ENCODE assay signal across 8 mouse cellular contexts in genomic region chr7:114281671-114282070, GRCm38 (mm10). TPM values are rescaled to one million over a fixed set of nuclear protein-coding genes. Genes with fewer than 3 reads are reported as not detected.
DNase-seq lines count a peak whose midpoint lies in the region; ATAC-seq and TF ChIP-seq lines count a peak whose summit lies in the region.

No protein-coding gene starts in this region.

- H3K9me3 ChIP-seq in forebrain, embryonic 14.5 days (replicated peaks; ENCODE audit: control insufficient read depth, low read length): no peaks in the 10 kb centered on the region
- no peaks in the 10 kb centered on the region for H3K9me3 ChIP-seq in forebrain, embryonic 11.5 days (ENCODE audit: control insufficient read depth, low read length)
- no peaks in the 10 kb centered on the region for H3K9me3 ChIP-seq in neural tube, embryonic 11.5 days (ENCODE audit: control insufficient read depth, low read length)
- no peaks in the 10 kb centered on the region for H3K9me3 ChIP-seq in lung, postnatal 0 days (ENCODE audit: low read length)

- H3K36me3 ChIP-seq in forebrain, embryonic 14.5 days (ENCODE audit: control insufficient read depth, insufficient read depth, low read length): no peaks in the 10 kb centered on the region
- H3K36me3 ChIP-seq in forebrain, embryonic 11.5 days (ENCODE audit: control insufficient read depth, insufficient read depth, low read length): no peaks in the 10 kb centered on the region
- H3K36me3 ChIP-seq in neural tube, embryonic 11.5 days (ENCODE audit: control insufficient read depth, insufficient read depth, low read length): no peaks in the 10 kb centered on the region
- no peaks in the 10 kb centered on the region for H3K36me3 ChIP-seq in lung, postnatal 0 days (ENCODE audit: insufficient read depth, low read length)

- TF ChIP-seq EP300 in lung, postnatal 0 days (IDR thresholded peaks at IDR 0.05): no peak

- peak; percentile 67 for DNase-seq in forebrain, embryonic 14.5 days (ENCODE audit: low spot score)
- DNase-seq in forebrain, embryonic 11.5 days (ENCODE audit: low spot score): no peak
- DNase-seq in neural tube, embryonic 11.5 days (ENCODE audit: low spot score): peak; percentile 42
- DNase-seq in neural tube, embryonic 10.5 days (ENCODE audit: extremely low spot score, low spot score): no peak
- DNase-seq in forelimb bud, embryonic 11.5 days (ENCODE audit: low read depth, low spot score): peak; percentile 44
- peak; percentile 65 for DNase-seq in lung, postnatal 0 days (ENCODE audit: low spot score)
- peak; percentile 74 for DNase-seq in thymus, postnatal 4 days
- no peak for DNase-seq in right cerebral cortex, postnatal 14 days

- ATAC-seq in forebrain, embryonic 14.5 days: peak; percentile 62
- ATAC-seq in forebrain, embryonic 11.5 days (replicated peaks; ENCODE audit: low FRiP score): no peak; the same call in 1 of the 2 replicates
- no peak for ATAC-seq in neural tube, embryonic 11.5 days (ENCODE audit: insufficient read depth, low FRiP score, low TSS enrichment)
- peak; percentile 66 for ATAC-seq in lung, postnatal 0 days

- 55% methylated on average over 3 of the region's 3 CpGs for WGBS in forebrain, embryonic 14.5 days
- 49% methylated on average over 3 of the region's 3 CpGs for WGBS in forebrain, embryonic 11.5 days
- WGBS in neural tube, embryonic 11.5 days: 57% methylated on average over 3 of the region's 3 CpGs
- WGBS in lung, postnatal 0 days: 57% methylated on average over 3 of the region's 3 CpGs

- H3K4me3 ChIP-seq in forebrain, embryonic 14.5 days (ENCODE audit: low read depth, low read length): no peak overlapping the region
- no peak overlapping the region for H3K4me3 ChIP-seq in forebrain, embryonic 11.5 days (ENCODE audit: low read depth, low read length)
- no peak overlapping the region for H3K4me3 ChIP-seq in neural tube, embryonic 11.5 days (ENCODE audit: low read depth, low read length)
- no peak overlapping the region for H3K4me3 ChIP-seq in lung, postnatal 0 days (ENCODE audit: low read depth, low read length)

- no peak overlapping the region for H3K9ac ChIP-seq in forebrain, embryonic 14.5 days (ENCODE audit: low read length)
- H3K9ac ChIP-seq in forebrain, embryonic 11.5 days (ENCODE audit: low read length): no peak overlapping the region
- H3K9ac ChIP-seq in neural tube, embryonic 11.5 days (ENCODE audit: low read length): no peak overlapping the region
- H3K9ac ChIP-seq in lung, postnatal 0 days (replicated peaks; ENCODE audit: low read depth): no peak overlapping the region

- H3K4me1 ChIP-seq in forebrain, embryonic 14.5 days (ENCODE audit: control insufficient read depth, insufficient read depth, low read length): no peaks in the 10 kb centered on the region
- no peaks in the 10 kb centered on the region for H3K4me1 ChIP-seq in forebrain, embryonic 11.5 days (replicated peaks; ENCODE audit: control insufficient read depth, insufficient read depth, low read length)
- H3K4me1 ChIP-seq in neural tube, embryonic 11.5 days (ENCODE audit: control insufficient read depth, insufficient read depth, low read length): no peaks in the 10 kb centered on the region
- no peaks in the 10 kb centered on the region for H3K4me1 ChIP-seq in lung, postnatal 0 days (ENCODE audit: insufficient read depth, low read depth, low read length)

- TF ChIP-seq CTCF in lung, postnatal 0 days (IDR thresholded peaks at IDR 0.05): peak; percentile 83

- no peak overlapping the region for H3K4me2 ChIP-seq in forebrain, embryonic 14.5 days (ENCODE audit: low read length)
- H3K4me2 ChIP-seq in forebrain, embryonic 11.5 days (ENCODE audit: low read depth, low read length, severe bottlenecking): no peak overlapping the region
- H3K4me2 ChIP-seq in neural tube, embryonic 11.5 days (ENCODE audit: low read depth): no peak overlapping the region
- no peak overlapping the region for H3K4me2 ChIP-seq in lung, postnatal 0 days (replicated peaks; ENCODE audit: low read depth, low read length)

- no peak overlapping the region for H3K27ac ChIP-seq in forebrain, embryonic 14.5 days (ENCODE audit: low read depth, low read length)
- no peak overlapping the region for H3K27ac ChIP-seq in forebrain, embryonic 11.5 days (ENCODE audit: low read depth, low read length)
- H3K27ac ChIP-seq in neural tube, embryonic 11.5 days (ENCODE audit: low read depth, low read length): no peak overlapping the region
- H3K27ac ChIP-seq in lung, postnatal 0 days (ENCODE audit: low read length): no peak overlapping the region

- no peaks in the 10 kb centered on the region for H3K27me3 ChIP-seq in forebrain, embryonic 14.5 days (replicated peaks; ENCODE audit: control insufficient read depth, insufficient read depth, low read length)
- no peaks in the 10 kb centered on the region for H3K27me3 ChIP-seq in forebrain, embryonic 11.5 days (ENCODE audit: control insufficient read depth, insufficient read depth, low read length)
- H3K27me3 ChIP-seq in neural tube, embryonic 11.5 days (ENCODE audit: control insufficient read depth, insufficient read depth, low read length): no peaks in the 10 kb centered on the region
- no peaks in the 10 kb centered on the region for H3K27me3 ChIP-seq in lung, postnatal 0 days (replicated peaks; ENCODE audit: insufficient read depth, low read length)

RNA-seq across cellular contexts. Expression of gene Psma1, which starts 5.8 kb away (rescaled TPM):
- 450 and 469 TPM in 2 replicates for polyA plus RNA-seq in forebrain, embryonic 14.5 days (2014; fragmentation: Nextera tagmentation; extraction: Ambion mirVana)
- polyA plus RNA-seq in forebrain, embryonic 11.5 days (2014; fragmentation: Nextera tagmentation; extraction: Ambion mirVana): 476 and 477 TPM in 2 replicates
- polyA plus RNA-seq in neural tube, embryonic 11.5 days (2014; fragmentation: Nextera tagmentation; extraction: Ambion mirVana): 437 and 467 TPM in 2 replicates
- polyA plus RNA-seq in lung, postnatal 0 days (2015; fragmentation: Nextera tagmentation; extraction: Ambion mirVana): 243 and 245 TPM in 2 replicates

RNA-seq across cellular contexts. Expression of gene Copb1, which starts 27.2 kb away (rescaled TPM):
- 105 and 112 TPM in 2 replicates for polyA plus RNA-seq in forebrain, embryonic 14.5 days (2014; fragmentation: Nextera tagmentation; extraction: Ambion mirVana)
- 102 and 117 TPM in 2 replicates for polyA plus RNA-seq in forebrain, embryonic 11.5 days (2014; fragmentation: Nextera tagmentation; extraction: Ambion mirVana)
- polyA plus RNA-seq in neural tube, embryonic 11.5 days (2014; fragmentation: Nextera tagmentation; extraction: Ambion mirVana): 132 and 134 TPM in 2 replicates
- polyA plus RNA-seq in lung, postnatal 0 days (2015; fragmentation: Nextera tagmentation; extraction: Ambion mirVana): 75.1 and 82.2 TPM in 2 replicates

Comparison
In these comparisons a context has a peak if more than half of its experiments do, and no peak if none do; other contexts are left out.
1. ATAC-seq: peak in forebrain, embryonic 14.5 days (single experiment) and lung, postnatal 0 days (single experiment); none in forebrain, embryonic 11.5 days (single experiment) and neural tube, embryonic 11.5 days (single experiment).
2. DNase-seq: peak in forebrain, embryonic 14.5 days (single experiment), neural tube, embryonic 11.5 days (single experiment), forelimb bud, embryonic 11.5 days (single experiment), lung, postnatal 0 days (single experiment) and thymus, postnatal 4 days (single experiment); none in forebrain, embryonic 11.5 days (single experiment), neural tube, embryonic 10.5 days (single experiment) and right cerebral cortex, postnatal 14 days (single experiment).